Mouse (Mus musculus) frontal cortex, postnatal 10 days (tissue): Measurements from ENCODE around the gene Serinc5.

Source experiments
- DNase-seq, 2 experiments: peaks; one replicate each; pipeline ENCODE4 v3.0.0; 2022; ENCODE audit warnings: low spot score in 2 of 2, mixed read lengths in 1 of 2

Gene Serinc5

DNA sequence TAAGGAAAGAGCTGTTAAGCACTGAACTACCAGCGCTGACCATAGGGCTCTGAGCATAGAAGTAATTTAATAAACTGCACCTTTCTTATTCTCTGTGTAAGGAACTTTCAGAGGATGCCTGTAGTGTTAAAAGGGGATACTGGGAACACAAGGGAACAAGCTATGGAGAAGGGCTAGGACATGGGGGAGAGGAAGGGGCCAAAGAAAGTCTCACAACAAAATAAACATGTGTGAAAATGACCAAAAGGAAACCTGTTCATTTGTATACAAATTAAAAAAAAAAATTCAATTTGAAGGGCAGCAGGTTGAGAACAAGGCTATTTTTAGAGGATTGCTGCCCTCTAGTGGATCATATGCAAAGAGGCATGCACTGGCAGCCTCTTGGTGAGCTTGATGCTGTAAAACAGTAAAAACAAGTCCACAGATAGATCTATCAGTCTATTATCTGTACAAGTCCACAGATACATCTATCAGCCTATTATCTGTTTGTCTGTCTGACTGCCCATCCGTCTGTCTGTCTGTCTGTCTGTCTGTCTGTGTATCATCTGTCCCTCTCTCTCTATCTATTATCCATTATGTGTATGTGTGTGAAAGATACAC lies 129.9 kb downstream of the Serinc5 start:
- peak in 1 of 2 experiments; percentile 28 for DNase-seq

DNA sequence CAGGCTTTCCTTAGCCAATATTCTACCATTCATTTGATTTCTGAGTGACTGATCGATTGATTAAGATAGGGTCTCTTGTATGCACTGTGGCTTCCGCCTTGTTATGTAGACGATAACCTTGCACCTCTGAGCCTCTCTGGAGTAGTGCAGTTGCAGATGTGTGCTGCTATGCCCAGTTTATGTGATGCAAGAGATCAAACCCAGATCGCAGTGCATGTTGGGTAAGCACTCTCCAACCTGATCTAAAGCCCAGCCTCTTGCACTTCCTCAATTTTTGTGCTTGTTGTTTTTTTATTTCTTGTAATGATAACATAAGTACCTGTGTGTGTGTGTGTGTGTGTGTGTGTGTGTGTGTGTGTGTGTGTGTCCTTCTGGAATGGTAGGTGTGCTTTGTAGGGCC lies 132.0 kb downstream of the Serinc5 start:
- no peak for DNase-seq

DNA sequence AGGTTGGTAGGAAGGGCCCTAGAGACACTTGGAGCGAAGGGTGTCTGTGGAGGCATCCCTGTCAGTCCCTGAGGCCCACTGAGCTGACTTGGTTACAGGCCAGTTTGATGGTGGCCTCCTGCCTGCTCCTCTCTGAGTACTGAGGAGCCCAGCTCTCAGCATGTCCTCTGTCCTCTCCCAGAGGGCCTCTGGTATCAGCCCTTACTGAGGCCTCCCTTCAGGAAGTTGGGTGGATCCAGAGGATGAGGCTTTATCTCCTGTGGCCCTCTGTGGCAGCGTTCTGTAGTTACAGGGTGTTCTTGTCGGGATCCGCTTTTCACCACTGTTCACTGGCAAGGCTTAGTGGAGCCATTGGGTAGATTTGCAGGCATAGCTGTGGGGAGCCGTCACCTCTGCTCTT lies 132.4 kb downstream of the Serinc5 start:
- no peak for DNase-seq

DNA sequence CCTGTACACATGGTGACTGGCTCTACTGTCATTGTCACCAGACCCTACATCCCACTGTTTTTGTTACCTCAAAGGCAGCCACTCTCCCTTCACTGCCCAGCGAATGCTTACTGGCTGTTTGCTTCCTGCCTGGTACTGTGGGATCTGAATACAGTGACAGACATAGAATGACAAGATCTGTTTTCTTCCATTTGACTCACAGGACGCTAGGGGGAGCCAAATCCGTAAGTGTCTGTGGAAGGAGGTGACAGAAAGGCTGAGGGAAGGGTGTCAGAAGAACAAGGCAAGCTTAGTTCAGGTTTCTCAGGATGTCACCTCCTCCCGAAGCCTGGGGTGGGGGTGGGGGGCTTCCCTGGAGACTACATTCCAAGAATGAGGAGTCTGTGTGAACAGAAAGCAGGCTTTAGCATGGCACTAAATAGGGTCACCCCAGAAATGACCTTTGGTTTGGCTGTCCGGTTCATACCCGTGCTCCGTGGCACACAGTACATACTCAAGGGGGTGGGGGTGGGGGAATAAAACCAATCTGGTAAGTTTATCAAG lies 140.2 kb downstream of the Serinc5 start:
- DNase-seq: peak; percentile 60 to 71

DNA sequence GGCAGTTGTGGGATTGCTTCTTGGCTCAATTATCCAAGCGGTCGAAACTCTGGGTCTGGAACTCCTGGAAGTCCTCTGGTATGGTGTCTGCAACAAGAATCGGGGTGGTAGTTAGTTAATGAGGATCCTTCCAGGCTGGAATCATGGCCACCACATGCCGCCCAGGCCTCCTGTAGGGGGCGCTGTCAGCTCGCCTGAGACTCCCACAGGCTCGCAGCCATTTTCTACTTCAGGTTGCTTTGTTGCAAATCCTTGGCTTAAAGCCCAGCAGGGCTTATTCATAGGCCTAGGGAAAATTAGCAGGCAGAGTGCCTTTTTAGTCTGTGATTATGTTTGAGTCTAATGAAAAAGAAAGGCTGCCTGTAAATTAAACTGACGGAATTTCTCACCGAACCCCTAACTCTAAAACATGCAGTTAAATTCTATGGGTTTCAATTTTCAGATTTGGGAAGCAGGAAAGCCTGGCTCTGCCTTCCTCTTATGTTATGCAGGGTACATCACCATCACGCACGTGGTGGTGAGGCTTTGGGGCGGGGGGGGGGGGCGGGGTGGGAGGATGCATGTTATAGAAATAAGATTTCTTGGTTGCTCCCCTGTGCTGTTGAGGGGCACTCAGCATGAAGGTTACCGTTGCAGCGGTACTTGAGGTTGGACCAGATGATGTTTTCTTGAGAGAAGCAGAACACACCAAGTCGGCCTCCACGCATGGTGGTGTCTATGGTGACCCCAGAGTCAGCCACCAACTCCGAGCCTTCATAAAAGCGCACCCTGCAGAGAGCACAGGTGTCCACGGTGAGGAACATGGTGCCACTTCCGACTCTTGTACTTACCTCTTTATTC lies 141.1 kb downstream of the Serinc5 start:
- DNase-seq: peak; percentile 88 to 91

DNA sequence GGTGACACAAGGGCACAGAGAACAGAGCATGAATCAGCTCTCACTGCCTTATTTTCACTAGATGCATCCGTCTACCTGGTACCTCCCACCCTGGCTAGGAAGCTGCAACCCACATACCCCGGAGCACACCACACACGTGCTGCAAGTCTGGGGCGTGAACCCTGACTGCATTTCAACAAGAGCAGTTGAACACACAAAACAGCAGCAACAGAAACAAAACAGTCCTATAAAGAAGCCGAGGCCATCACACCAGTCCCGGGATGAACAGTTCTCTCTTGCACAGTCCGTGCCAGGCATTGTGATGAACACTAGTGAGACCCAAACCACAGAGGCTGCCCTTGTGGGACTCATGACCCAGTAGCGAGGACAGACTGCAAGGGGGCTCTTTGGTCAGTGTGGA lies 142.8 kb downstream of the Serinc5 start:
- no peak for DNase-seq

DNA sequence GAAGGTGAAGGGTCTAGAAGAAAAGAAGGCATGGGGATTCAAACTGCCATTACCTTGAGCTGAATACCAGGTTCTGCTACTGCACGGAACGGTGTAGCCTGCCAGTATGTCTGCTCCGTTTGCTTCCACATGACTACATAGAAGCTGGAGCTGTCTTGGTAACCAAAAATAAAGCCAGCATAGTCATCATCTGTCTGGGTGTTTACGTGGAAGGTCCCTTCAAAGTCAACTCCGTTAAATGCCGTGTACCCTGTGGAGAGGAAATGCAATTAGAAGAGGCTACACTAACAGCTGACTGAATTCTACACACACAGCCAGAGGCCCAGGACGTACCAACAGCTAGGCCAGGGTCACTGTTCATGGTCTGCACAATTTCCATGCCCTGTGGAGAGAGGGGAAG lies 144.1 kb downstream of the Serinc5 start:
- no peak for DNase-seq

DNA sequence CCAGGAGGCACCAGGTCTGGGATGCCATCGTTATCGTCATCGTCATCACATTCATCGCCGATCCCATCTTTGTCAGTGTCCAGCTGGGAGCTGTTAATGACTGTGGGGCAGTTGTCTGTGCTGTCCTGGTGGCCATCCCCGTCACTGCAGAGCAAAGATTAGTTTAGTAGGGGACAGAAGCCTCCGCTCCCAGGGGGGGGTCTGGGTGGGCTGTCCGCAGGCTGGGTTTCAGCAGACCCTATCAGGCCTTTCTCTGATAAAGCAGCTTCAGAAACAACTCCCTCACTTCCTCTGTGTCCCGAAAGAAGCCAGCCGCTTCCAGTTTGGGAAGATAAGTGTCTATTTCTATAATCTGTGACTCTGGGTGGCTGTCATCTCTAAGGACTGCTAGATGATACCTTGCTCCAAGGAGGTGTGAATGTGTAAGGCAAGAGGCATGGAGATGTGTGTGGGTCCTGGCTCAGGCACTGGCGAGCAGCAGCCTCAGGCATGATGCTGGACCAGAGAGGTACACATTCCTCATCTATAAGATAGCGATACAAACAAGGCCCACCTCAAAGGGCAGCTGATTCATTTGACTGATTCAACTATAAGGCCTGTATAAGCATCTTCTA lies 147.2 kb downstream of the Serinc5 start:
- DNase-seq: no peak

DNA sequence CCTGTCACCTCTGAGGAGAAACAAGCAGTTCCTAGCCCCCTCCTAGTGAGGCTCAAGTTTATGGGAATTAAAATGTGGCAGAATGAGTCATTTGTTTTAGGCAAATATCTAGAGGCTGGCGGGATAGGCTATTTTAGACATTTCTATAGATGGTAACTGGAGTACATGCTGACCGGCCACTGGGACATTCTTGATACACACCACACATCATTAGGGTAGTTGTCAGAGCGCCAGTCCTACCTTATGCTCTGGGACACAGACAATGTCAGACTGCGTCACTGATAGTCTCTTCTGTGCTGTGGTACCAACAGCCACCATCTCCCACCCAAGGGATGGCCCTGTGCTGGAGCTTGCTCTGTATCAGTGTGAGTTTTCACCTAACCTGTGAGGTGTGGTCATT lies 148.2 kb downstream of the Serinc5 start:
- DNase-seq: no peak

DNA sequence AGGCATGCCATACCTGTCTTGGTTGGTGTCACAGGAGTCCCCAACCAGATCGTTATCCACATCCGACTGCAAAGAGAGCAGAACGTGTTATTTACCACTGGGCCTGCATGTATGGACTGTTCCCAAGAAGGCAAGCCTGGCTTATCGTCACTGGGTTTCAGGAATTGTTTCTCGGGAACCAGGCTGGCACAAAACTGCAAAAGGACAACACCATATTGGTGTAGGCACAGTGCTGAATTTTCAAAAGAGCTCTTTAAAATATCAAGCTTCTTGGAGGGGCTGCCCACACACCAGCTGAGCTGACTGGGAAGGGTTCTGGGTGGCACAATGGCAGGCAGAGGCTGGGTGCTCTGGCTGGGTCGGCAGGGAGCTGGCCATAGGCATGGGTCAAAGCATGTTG lies 149.6 kb downstream of the Serinc5 start:
- DNase-seq: no peak
